Mouse (Mus musculus) mouse embryonic stem cell (cell line): ENCODE measurements around the gene Ctdnep1.
"Not testable (repeated sequence)": the region's sequence is repeated elsewhere in the genome, so short reads cannot be mapped to it uniquely, and the experiment has no call there.

ENCODE experiments used
- in situ Hi-C, 2 experiments: fragments of 300-500 bp; cut with MboI; formaldehyde crosslinking; loops; 1 replicate in 1 of 2; 3 replicates in 1 of 2; pipeline ENCODE4 v1.14.3; 2019 to 2020; ENCODE audit warnings: low sequenced_read_pairs in 2 of 2, low pct_unique_long_range_greater_than_20kb in 1 of 2, mixed read lengths in 1 of 2; ENCODE audit not compliant: unreplicated experiment in 1 of 2

The Ctdnep1 gene

DNA sequence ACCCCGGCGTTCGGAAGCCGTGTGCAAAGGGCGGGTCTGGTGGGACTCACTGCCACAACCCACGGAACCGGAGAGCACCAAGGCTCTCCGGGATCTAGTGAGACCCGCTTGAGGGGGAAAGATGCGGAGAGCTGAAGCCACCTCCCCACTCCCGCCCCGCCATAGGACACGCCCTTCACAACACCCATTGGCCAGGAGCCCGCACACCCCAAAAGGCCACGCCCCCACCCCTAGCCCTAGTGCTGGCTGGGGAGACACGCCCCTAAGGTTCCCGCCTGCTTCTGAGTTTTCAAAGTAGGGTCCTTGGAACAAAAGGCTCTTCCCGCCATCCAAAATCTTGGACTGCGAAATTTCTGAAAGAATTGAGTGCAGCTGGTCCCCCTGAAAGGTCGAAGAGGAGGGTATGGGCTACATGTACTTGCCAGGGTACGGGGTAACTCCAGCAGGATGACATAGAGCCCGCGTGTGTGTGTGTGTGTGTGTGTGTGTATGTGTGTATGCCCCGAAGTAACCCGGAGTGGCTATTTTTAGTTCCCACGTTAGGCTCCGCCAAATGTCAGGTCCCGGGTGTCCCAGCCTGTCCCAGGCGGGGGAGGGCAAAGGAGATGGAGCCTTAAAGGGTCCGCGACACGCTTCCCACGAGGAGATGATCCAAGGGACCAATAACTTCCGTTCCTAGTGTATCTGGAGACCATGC lies 32.7 kb upstream of the Ctdnep1 start, which contains the start of gene Slc2a4:
TSS of gene Slc2a4 (minus strand) at position 123 of the 697 bp plus-strand sequence.
- in situ Hi-C loops: no loop called here

DNA sequence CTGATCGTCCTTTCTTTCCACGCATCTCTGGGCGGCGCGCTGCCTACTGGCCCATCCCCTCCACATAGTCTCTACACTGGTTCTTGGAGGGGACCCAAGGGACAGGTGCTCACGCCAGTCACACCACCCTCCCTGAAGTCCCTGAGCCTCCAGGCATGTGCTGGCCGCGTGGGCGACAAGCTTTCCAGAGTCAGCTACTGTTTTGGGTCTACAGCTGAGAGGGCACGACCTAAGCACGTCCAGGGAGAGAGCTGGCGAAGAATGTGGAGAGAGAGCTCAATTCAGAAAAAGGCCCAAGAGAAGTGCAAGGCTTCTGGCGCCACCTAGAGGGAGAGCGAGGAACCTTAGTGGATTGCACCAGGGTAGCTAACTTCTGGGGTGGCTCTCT lies 32.2 kb upstream of the Ctdnep1 start:
- in situ Hi-C loops: no loop called here

DNA sequence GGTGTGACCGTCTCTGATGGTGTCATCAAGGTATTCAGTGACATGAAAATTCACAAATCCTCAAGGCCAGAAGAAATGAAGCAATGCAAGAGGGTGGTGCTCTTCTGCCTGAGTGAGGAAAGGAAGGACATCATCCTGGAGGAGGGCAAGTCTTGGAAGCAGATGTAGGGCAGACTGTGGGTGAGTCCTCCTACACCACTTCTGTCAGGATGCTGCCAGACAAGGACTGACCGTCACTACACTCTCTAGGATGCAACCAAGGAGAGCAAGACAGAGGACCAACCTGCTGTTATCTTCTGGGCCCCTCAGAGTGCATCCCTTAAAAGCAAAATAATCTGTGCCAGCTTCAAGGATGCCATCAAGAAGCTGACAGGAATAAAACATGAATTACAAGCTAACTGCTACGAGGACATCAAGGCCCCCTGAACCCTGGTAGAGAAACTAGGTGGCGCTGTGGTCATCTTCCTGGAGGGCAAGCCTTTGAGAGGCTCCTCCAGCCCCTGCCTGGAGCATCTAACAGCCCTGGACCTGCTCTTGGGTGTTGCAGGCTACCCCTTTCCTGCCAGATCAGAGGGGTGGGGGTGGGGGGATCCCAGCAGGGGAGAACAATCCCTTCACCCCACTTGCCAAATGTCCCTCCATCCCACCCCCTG lies 30.0 kb upstream of the Ctdnep1 start:
- in situ Hi-C loops: no loop called here

DNA sequence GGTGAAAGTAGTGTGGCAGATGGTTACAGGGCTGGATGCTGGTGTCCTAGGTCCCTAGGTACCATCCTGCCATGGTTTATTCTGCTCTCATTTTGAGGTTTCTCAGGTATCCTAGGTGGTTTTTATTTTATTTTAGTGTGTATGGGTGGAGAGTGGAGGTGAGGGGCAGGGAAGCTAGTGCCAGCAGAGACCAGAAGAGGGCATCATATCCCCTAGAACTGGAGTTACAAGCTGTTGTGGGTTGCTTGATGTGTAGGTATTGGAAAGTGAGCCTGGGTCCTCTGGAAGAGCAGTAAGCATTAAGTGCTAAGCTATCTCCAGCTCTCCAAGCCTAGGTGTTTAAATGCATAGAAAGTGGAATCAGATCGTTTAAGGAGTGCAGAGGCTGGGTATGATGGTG lies 28.7 kb upstream of the Ctdnep1 start:
- in situ Hi-C loops: no loop called here

DNA sequence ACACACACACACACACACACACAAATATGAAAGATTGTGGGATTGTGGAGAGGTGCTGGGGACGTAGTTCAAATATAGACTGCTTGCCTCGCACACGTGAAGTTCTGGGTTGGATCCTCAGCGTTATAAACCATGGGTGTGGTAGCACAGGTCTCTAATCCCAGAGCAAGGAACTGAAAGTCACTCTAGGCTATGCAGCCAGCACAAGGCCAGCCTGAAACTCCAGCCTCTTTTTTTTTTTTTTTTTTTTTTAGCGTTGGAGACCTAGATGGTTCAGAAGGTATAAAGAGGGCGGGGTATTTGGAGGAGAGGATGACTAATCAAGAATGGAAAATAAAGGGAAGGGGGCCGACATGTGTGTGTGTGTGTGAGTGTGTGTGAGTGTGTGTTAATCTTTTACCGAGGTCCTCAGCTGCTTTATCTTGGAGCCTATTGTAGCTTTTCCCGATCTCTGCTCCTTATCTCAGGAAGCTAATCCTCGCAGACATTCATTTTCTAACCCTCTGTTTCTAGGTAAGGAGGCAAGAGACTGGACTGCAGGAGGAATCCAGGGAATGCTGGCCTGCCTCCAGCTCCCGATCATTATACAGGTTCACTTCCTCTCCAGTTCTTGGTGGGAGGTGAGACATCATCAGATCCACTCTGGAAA lies 27.6 kb upstream of the Ctdnep1 start:
- in situ Hi-C loops: no loop called here

DNA sequence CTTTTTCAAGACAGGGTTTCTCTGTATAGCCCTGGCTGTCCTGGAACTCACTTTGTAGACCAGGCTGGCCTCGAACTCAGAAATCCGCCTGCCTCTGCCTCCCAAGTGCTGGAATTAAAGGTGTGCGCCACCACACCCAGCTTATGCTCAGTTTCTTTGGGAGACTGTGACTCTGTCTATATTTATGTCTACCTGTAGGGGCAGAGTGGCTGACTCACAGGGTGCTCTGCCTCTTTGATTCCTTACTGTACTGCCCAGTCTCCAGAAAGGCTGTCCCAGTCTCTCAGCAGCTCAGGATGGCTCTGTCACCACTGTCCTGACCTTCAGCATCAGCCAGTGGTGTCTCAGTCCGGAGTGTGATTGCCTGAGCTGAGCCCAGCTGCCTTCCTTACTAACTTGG lies 25.3 kb upstream of the Ctdnep1 start:
- in situ Hi-C loops: not testable (repeated sequence)

DNA sequence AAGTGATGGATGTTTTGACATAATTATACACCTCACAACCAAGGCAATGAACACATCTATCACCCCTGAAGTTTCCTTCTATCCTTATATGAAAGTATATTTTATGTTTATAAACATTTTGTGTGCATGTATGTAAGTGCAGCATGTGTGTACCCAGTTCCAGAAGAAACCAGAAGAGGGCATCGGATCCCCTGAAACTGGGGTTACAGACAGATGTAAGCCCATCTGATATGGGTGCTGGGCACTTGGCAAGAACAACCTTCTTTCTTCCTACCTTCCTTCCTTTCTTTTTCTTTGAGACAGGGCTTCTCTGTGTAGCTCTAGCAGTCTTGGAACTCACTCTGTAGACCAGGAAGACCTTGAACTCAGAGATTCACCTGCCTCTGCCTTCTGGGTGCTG lies 24.7 kb upstream of the Ctdnep1 start:
- in situ Hi-C loops: no loop called here

DNA sequence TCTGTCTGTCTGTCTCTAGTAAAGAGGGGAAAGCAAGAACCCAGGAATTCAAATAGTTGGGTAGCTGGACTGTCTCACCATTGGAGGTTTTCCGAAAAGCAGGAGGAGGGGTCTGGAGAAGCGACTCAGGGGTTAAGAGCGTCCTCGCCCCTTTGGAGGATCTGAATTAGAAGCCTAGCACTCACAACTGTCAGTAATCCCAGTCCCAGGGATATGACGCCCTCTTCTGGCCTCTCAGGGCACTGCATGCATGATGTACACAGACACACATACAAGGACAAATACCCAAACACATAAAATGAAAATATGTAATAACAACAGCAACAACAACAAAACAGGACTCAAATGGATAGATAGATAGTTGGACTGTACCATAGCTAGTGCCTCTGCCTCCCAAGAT lies 20.3 kb upstream of the Ctdnep1 start:
- in situ Hi-C loops: no loop called here

DNA sequence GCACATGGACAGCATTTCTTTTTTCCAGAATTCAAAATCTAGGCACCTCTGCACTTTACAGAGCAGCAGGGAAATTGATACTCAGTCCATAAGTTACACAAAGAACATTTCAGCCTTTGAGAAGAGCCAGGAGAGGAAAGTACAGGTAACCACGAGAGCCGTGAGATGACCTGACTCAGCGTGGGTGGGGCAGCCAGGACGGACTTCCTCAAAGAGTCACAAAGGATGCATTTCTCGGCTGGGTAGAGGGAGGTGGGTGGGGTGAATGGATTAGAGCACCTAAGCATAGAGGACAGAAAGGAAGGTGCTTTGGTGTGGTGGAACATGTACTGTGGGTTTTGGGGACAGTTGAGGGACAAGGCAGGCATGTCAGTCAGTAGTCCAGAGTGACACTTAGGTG lies 19.1 kb upstream of the Ctdnep1 start:
- in situ Hi-C loops: no loop called here

DNA sequence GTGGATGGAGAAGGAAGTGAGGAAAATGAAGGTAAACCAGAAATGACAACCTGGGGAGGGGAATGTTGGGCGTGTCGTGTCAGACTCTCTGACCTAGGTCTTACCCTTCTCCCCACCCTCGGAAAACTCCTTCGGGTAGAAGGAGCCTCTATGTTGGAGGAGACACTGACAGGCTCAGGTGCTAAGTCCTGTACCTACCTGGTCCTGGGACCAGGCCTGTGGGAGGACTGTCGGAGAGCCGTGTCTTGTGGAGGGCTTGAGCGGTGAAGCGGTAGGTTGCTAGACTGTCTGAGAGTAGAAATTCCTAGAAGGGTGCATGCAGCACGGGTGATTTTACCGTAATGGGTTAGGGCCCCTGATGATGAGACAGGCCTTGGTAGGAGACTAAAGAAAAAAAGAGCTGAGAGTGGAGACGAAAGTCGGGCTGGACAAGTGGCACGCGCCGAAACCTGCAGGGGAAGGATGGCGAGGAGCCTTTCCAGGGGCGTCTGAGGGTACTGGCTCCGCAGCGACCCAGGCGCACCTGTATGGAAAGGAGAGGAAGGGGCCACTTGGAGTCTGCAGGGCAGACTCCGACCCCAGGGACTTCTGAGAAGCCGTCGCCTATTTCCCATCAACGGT lies 16.2 kb upstream of the Ctdnep1 start, which contains the start of gene Cldn7:
TSS of gene Cldn7 (plus strand) at position 130 of the 621 bp plus-strand sequence.
- in situ Hi-C loops: no loop called here

DNA sequence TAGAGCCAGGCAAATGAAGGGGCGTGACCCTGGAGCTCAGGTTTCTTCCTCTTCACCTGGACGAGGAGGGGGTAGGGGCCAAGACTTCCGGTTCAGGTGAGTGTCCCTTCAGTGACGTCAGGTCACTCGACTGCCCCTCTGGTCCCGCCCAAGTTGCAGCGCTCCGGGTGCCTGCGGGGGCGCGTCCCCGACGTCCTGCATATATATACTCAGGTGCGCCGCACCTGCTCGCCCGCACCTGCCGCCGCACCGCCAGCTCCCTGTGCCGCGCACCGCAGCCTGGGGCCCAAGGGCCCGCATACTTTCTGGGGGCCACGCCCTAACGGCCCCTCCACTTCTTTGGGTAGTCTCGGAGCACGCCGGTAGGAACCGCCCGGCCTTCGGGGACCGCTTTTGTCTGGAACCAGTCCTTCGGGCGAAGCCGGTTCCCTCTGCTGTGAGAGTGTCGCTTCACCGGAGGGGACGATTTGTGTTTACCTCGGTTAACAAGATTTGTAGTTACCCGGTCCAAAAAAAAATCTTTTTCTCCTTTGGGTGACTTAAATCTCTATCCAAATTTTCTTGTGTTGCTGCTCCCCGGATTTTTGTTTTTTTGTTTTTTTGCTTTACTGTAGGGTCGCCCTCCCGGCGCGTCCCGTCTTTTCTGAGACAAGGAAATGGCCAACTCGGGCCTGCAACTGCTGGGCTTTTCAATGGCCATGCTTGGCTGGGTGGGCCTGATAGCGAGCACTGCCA lies 15.5 kb upstream of the Ctdnep1 start:
- in situ Hi-C loops: no loop called here

DNA sequence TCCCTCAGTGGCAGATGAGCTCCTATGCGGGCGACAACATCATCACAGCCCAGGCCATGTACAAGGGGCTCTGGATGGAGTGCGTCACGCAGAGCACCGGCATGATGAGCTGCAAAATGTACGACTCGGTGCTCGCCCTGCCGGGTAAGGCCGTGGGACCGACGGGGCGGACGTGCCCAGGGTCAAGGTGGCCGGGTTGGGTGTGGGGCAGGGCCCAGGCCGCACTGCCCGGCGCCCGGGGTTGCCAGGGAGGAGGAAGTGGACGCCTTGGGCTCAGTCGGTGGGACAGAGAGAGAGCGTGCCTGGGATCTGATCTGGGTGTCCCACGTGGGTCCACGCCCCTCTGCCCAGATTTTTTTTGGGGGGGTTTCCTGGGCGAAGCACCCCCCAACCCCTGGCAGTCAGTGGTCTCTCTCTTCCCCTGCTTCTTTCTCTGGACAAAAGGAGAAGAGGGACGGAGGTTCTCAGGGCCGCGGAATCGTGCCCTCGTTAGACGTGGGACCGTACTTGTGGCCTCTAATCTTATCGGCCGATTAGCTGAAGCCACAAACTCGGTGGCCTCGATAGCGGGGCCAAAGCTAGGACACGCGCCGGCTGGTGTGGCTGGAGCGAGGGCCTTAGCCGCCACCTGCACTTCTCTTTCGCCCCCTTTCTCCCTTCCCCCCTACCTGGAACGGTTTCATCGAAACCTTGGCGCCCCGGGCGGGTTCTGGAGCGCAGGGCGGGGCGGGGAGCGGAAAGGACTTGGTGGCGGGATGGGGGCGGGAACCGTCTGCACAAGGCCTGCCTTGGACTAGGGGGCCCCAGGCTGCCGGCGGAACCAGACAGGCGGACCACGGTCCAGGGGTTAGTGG lies 14.7 kb upstream of the Ctdnep1 start:
- in situ Hi-C loops: no loop called here

DNA sequence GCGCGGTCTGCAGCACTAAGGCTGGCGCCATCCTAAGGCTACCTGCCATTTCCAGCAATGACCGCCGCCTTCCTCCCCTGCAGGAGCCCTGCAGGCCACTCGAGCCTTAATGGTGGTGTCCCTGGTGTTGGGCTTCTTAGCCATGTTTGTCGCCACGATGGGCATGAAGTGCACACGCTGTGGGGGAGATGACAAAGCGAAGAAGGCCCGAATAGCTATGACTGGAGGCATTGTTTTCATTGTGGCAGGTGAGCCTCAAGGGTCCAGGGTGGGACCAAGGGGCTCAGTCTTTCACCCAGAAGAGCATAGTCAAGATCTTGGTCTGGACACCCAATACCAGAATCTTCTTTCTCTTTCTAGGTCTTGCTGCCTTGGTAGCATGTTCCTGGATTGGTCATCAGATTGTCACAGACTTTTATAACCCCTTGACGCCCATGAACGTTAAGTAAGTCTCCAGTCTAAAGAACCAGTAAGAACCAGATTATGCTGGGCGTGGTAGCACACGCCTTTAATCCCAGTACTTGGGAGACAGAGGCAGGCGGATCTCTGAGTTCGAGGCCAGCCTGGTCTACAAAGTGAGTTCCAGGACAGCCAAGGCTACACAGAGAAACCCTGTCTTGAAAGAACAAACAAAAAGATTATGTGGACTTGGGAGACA lies 14.0 kb upstream of the Ctdnep1 start:
- in situ Hi-C loops: no loop called here

DNA sequence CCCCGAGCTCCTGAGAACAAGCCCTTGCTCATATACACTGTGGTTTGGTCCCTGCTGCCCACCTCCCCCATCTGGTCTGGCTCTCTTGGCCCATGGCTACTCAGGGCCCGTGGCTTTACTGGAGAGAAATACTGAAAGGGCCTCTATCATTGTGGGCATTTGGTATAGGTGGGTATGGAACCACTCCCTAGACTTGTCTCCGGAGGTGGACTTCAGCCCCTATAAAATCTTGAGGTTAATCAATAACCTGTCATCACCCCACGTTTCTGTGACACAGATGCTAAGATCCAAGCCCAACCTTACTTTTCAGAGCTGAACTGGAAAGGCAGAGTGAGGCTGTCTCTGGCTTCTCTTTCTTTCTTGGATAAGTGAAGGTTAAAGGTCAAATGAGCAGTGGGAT lies 12.2 kb upstream of the Ctdnep1 start:
- in situ Hi-C loops: no loop called here

DNA sequence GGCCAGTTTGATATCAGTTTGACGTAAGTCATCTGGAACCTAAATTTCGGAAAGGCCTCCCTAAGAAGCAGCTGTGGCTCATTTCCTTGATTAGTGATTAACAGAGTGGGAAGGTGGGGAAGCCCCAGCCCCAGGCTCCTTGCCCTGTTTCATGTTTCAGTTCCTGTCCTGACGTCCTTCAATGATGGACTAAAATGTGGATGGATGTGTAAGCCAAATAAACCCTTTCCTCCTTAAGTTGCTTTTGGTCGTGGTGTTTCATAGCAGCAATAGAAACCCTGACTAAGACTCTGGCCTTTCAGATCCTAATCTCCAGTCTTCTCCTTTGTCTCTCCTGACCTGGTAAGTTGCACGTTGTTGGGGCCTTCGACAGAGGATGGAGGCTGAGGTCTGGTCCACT lies 10.7 kb upstream of the Ctdnep1 start:
- in situ Hi-C loops: no loop called here

DNA sequence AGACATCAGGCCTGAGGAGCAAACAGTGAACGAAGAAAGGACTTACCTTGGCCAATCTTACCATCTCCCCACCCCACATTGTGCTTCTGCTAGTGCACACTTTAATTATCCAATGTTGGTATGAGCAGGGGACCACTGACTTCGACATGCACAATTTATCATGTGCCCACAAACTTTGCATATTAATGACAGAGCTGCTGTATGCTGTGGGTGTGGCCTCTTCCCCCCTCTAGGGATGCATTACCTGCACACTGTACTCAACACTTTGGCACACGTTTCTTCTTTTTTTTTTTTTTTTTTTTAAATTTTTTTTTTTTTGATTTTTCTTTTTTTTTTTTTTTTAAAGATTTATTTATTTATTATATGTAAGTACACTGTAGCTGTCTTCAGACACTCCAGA lies 10.2 kb upstream of the Ctdnep1 start:
- in situ Hi-C loops: no loop called here

DNA sequence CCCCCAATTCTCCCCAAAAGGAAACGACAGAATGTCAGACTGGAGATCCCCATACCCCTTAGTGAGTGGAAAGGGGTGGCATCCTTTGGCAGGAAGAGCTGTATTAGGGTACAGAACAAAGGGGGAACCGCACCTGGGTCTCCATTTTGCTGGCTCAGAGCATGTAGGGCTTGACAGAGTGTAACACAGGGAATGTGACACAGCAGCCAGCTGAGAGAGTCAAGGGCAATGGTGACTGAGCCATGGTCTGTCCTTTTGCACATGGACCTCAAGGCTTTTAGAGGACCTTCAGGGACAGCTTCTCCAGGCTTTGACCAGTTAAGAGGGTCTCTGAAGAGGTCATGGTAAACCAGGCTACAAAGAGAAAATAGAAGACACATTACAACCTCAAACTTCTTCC lies 6.0 kb upstream of the Ctdnep1 start:
- in situ Hi-C loops: no loop called here
